Mouse (Mus musculus) monocyte, adult 2 months (primary cell): ENCODE measurements around the gene Slc25a25.
"Not testable (repeated sequence)": the region's sequence is repeated elsewhere in the genome, so short reads cannot be mapped to it uniquely, and the experiment has no call there.

ENCODE experiments used
- DNase-seq, 2 experiments: peaks; one replicate each; pipeline ENCODE4 v3.0.0; 2022; ENCODE audit warnings: low spot score in 2 of 2, low read depth in 1 of 2

Slc25a25 gene

GRCm38 (mm10) chr2:32450881-32451844 lies at the start of gene Slc25a25:
Gene Slc25a25, minus strand, starts transcription at chr2:32451445.
- DNase-seq = peak; percentile 90 to 93

GRCm38 (mm10) chr2:32500461-32500860 lies 49.2 kb upstream of the Slc25a25 start:
- DNase-seq = no peak

- no peak for DNase-seq
These were observed 48.1 kb upstream of the Slc25a25 start for GRCm38 (mm10) chr2:32499365-32499764.

- DNase-seq = no peak
These were observed 44.9 kb upstream of the Slc25a25 start for GRCm38 (mm10) chr2:32496190-32496589.

GRCm38 (mm10) chr2:32495185-32495726 lies 44.0 kb upstream of the Slc25a25 start:
- no peak for DNase-seq

GRCm38 (mm10) chr2:32494522-32494921 lies 43.3 kb upstream of the Slc25a25 start:
- DNase-seq = no peak

GRCm38 (mm10) chr2:32493301-32493701 lies 42.1 kb upstream of the Slc25a25 start:
- DNase-seq = no peak

GRCm38 (mm10) chr2:32492661-32493060 lies 41.4 kb upstream of the Slc25a25 start:
- no peak for DNase-seq

GRCm38 (mm10) chr2:32490730-32491129 lies 39.5 kb upstream of the Slc25a25 start:
- not testable (repeated sequence) for DNase-seq

- peak; percentile 44 to 63 for DNase-seq
These were observed 37.4 kb upstream of the Slc25a25 start for GRCm38 (mm10) chr2:32488679-32489078.

- peak; percentile 66 to 83 for DNase-seq
These were observed 35.9 kb upstream of the Slc25a25 start for GRCm38 (mm10) chr2:32487124-32487623.

GRCm38 (mm10) chr2:32486155-32486554 lies 34.9 kb upstream of the Slc25a25 start:
- DNase-seq = no peak

GRCm38 (mm10) chr2:32485751-32486150 lies 34.5 kb upstream of the Slc25a25 start:
- no peak for DNase-seq

GRCm38 (mm10) chr2:32484933-32485332 lies 33.7 kb upstream of the Slc25a25 start:
- no peak for DNase-seq

- no peak for DNase-seq
These were observed 32.1 kb upstream of the Slc25a25 start for GRCm38 (mm10) chr2:32483179-32483875.

- no peak for DNase-seq
These were observed 31.1 kb upstream of the Slc25a25 start for GRCm38 (mm10) chr2:32482351-32482750.

GRCm38 (mm10) chr2:32475361-32475760 lies 24.1 kb upstream of the Slc25a25 start:
- DNase-seq = not testable (repeated sequence)

GRCm38 (mm10) chr2:32471681-32472061 lies 20.4 kb upstream of the Slc25a25 start:
- no peak for DNase-seq

GRCm38 (mm10) chr2:32471001-32471680 lies 19.9 kb upstream of the Slc25a25 start:
- DNase-seq = no peak

GRCm38 (mm10) chr2:32464212-32464891 lies 13.1 kb upstream of the Slc25a25 start:
- DNase-seq = no peak
